Mouse (Mus musculus) c-Kit-positive CD71-positive TER-119-positive erythroid progenitor cells, embryonic 14.5 days (primary cell): ENCODE measurements around the gene Gm13277.
"Not testable (repeated sequence)": the region's sequence is repeated elsewhere in the genome, so short reads cannot be mapped to it uniquely, and the experiment has no call there.

Experiments
- DNase-seq: peaks from one replicate; pipeline ENCODE4 v3.0.0-alpha.2; 2013; ENCODE audit warnings: low spot score

Gene Gm13277

DNA sequence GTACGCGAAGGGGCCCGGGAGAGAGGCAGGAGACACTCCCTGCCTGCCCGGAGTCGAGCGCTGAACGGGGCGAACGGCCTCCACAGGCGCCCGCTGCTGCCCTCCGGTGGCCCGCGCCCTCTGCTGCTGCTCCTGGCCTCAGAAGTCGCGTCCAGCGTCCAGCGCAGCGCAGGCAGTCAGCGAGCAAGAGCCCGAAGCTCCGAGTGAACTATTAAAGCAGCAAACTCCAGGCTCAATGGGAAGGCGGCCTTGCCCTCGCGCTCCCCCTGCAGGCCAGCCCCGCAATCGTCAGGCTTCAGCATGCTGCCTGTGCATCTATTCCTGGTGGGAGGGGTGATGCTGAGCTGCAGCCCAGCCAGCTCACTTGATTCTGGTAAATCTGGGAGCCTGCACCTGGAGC lies 3.0 kb upstream of the Gm13277 start, which contains the start of gene Gm13276:
Gene Gm13276 (plus strand): TSS at position 301 of the 400 bp plus-strand sequence.
- DNase-seq: not testable (repeated sequence)

DNA sequence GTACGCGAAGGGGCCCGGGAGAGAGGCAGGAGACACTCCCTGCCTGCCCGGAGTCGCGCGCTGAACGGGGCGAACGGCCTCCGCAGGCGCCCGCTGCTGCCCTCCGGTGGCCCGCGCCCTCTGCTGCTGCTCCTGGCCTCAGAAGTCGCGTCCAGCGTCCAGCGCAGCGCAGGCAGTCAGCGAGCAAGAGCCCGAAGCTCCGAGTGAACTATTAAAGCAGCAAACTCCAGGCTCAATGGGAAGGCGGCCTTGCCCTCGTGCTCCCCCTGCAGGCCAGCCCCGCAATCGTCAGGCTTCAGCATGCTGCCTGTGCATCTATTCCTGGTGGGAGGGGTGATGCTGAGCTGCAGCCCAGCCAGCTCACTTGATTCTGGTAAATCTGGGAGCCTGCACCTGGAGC lies 2.8 kb downstream of the Gm13277 start, which contains the start of gene Gm13278:
Gene Gm13278 (plus strand): TSS at position 301 of the 400 bp plus-strand sequence.
- not testable (repeated sequence) for DNase-seq

DNA sequence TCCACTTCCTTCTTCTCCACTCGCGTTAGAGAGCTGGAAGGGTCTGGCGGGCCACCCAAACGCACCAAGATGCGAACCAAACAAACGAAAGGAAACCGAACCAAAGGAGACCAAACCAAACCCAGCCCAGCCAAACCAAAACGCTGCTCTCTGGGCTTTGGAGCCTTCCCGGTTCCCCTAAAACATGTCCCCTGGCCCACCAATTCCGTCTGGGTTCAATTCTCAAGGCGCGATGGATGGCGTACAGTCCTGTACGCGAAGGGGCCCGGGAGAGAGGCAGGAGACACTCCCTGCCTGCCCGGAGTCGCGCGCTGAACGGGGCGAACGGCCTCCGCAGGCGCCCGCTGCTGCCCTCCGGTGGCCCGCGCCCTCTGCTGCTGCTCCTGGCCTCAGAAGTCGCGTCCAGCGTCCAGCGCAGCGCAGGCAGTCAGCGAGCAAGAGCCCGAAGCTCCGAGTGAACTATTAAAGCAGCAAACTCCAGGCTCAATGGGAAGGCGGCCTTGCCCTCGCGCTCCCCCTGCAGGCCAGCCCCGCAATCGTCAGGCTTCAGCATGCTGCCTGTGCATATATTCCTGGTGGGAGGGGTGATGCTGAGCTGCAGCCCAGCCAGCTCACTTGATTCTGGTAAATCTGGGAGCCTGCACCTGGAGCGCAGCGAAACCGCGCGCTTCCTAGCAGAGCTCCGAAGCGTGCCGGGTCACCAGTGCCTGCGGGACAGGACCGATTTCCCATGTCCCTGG lies 5.7 kb downstream of the Gm13277 start, which contains the start of gene Gm13275:
Gene Gm13275 (plus strand): TSS at position 552 of the 740 bp plus-strand sequence.
- DNase-seq: not testable (repeated sequence)

DNA sequence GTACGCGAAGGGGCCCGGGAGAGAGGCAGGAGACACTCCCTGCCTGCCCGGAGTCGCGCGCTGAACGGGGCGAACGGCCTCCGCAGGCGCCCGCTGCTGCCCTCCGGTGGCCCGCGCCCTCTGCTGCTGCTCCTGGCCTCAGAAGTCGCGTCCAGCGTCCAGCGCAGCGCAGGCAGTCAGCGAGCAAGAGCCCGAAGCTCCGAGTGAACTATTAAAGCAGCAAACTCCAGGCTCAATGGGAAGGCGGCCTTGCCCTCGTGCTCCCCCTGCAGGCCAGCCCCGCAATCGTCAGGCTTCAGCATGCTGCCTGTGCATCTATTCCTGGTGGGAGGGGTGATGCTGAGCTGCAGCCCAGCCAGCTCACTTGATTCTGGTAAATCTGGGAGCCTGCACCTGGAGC lies 8.7 kb downstream of the Gm13277 start, which contains the start of gene Gm13279:
Gene Gm13279 (plus strand): TSS at position 301 of the 400 bp plus-strand sequence.
- not testable (repeated sequence) for DNase-seq

DNA sequence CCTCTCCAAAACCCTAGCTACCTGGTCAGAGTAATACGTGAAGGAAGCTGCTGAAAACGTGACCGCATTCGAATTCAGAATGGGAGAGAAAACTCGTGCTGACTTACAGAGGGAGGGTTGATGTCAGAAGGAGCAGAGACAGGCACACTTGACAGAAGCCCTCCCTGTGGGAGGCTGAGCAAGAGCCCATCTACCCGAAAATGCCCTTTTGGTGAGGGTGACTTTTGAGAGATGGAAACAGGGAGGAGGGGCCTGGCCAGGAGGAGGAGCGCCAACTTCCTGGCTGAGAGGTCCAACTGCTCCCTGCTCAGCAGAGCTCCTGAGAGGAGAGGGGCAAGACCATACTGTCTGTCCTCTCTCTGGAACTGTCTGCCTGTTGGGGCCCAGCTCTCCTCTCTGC lies 10.9 kb downstream of the Gm13277 start, which contains the start of gene Gm13285:
Gene Gm13285 (plus strand): TSS at position 301 of the 400 bp plus-strand sequence.
- not testable (repeated sequence) for DNase-seq

DNA sequence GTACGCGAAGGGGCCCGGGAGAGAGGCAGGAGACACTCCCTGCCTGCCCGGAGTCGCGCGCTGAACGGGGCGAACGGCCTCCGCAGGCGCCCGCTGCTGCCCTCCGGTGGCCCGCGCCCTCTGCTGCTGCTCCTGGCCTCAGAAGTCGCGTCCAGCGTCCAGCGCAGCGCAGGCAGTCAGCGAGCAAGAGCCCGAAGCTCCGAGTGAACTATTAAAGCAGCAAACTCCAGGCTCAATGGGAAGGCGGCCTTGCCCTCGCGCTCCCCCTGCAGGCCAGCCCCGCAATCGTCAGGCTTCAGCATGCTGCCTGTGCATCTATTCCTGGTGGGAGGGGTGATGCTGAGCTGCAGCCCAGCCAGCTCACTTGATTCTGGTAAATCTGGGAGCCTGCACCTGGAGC lies 14.5 kb downstream of the Gm13277 start, which contains the start of gene Gm13287:
Gene Gm13287 (plus strand): TSS at position 301 of the 400 bp plus-strand sequence.
- DNase-seq: not testable (repeated sequence)

GRCm38 (mm10) chr4:88805231-88805630 lies 16.8 kb downstream of the Gm13277 start, which contains the start of gene Gm13288:
Gene Gm13288 (plus strand): TSS chr4:88805531.
- DNase-seq: not testable (repeated sequence)

DNA sequence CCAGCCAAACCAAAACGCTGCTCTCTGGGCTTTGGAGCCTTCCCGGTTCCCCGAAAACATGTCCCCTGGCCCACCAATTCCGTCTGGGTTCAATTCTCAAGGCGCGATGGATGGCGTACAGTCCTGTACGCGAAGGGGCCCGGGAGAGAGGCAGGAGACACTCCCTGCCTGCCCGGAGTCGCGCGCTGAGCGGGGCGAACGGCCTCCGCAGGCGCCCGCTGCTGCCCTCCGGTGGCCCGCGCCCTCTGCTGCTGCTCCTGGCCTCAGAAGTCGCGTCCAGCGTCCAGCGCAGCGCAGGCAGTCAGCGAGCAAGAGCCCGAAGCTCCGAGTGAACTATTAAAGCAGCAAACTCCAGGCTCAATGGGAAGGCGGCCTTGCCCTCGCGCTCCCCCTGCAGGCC lies 17.3 kb downstream of the Gm13277 start:
- not testable (repeated sequence) for DNase-seq

GRCm38 (mm10) chr4:88815928-88816327 lies 27.5 kb downstream of the Gm13277 start, which contains the start of gene Ifna7:
Gene Ifna7 (plus strand): TSS chr4:88816228.
- DNase-seq: no peak

- no peak for DNase-seq
Observed at GRCm38 (mm10) chr4:88819659-88820058, 31.2 kb downstream of the Gm13277 start, which contains the start of gene Ifna11. Gene Ifna11 (plus strand): TSS chr4:88819959.

GRCm38 (mm10) chr4:88822995-88823394 lies 34.6 kb downstream of the Gm13277 start:
- no peak for DNase-seq

DNA sequence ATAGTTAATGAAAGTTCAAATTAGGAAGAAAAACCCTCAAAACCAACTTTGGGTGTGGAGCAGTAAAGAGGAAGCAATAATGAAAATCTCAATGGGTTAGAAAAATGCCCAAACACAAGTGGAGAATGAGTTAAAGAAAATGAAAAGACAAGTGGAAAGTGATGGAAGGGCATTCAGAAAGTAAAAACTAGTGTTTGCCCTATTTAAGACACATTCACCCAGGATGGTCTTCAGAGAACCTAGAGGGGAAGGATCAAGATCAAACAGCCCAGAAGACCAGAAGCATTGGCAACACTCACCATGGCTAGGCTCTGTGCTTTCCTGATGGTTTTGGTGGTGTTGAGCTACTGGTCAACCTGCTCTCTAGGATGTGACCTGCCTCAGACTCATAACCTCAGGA lies 38.7 kb downstream of the Gm13277 start, which contains the start of gene Ifna6:
Gene Ifna6 (plus strand): TSS at position 301 of the 400 bp plus-strand sequence.
- DNase-seq: not testable (repeated sequence)

GRCm38 (mm10) chr4:88830523-88830922 lies 42.1 kb downstream of the Gm13277 start:
- DNase-seq: no peak

DNA sequence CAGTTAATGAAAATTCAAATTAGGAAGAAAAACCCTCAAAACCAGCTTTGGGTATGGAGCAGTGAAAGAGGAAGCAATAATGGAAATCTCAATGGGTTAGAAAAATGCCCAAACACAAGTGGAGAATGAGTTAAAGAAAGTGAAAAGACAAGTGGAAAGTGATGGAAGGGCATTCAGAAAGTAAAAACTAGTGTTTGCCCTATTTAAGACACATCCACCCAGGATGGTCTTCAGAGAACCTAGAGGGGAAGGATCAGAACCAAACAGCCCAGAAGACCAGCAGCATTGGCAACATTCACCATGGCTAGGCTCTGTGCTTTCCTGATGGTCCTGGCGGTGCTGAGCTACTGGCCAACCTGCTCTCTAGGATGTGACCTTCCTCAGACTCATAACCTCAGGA lies 46.8 kb downstream of the Gm13277 start, which contains the start of gene Ifna5:
Gene Ifna5 (plus strand): TSS at position 301 of the 400 bp plus-strand sequence.
- not testable (repeated sequence) for DNase-seq
